Mouse (Mus musculus): ENCODE results near the gene 9130213A22Rik. TPM values are rescaled to one million over a fixed set of nuclear protein-coding genes. Genes with fewer than 3 reads are reported as not detected.
A peak's percentile ranks its signal among the peaks of the same experiment; 100 is the strongest.

Gene 9130213A22Rik
- not detected in 3 replicates for total RNA-seq (2017)

GRCm38 (mm10) chr11:69122336-69122951 lies at the start of gene 9130213A22Rik:
Gene 9130213A22Rik, minus strand, starts transcription at chr11:69122589.
- 0 out of 2 replicates have a peak, but pooled peaks have one; percentile 14 for ATAC-seq (replicated peaks; ENCODE audit: insufficient number of reproducible peaks, low FRiP score, low TSS enrichment, poor library complexity, severe bottlenecking)

DNA sequence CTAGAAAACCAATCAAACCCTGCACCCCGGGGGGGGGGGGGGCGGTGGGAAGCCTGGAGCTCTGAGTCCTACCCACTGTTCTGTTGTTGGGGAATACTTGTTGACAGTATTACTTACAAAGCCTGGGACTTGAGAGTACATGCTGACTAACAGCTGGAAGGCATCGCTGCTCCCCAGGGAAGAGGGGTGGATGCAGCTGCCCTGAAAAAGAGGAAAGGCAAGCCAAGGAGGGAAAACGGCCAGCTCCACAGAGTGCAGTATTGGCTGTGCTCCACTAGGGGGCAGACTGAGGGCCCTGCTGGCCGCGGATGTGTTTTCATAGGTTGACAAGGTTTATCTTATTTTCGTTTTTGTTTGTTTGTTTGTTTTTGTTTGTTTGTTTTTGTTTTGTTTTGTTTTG lies 49.2 kb upstream of the 9130213A22Rik start:
- ATAC-seq (replicated peaks; ENCODE audit: insufficient number of reproducible peaks, low FRiP score, low TSS enrichment, poor library complexity, severe bottlenecking), result 0 out of 2 replicates have a peak, but pooled peaks have one; percentile 54

DNA sequence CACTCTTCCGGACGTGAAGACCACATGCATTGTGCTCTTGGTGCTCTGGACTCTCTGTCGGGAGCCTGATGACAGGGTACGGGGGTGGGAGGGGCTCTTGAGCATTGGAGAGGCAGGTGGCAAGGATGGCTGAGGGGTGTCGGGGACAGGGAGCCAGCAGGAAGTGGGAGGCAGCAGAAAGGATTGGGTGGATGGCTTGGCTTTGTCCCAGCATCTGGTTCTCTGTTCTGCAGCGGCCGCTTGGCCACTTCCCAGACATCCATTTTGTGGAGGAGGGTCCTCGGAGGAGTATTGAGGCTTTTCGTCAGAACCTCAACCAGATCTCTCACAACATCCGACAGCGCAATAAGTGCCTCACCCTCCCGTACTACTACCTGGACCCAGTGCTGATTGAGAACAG lies 46.9 kb upstream of the 9130213A22Rik start:
- no peak for ATAC-seq (replicated peaks; ENCODE audit: insufficient number of reproducible peaks, low FRiP score, low TSS enrichment, poor library complexity, severe bottlenecking)

GRCm38 (mm10) chr11:69156800-69157199 lies 34.4 kb upstream of the 9130213A22Rik start, which contains the start of gene Alox12b:
Gene Alox12b, plus strand, starts transcription at chr11:69156989.
- no peak for ATAC-seq (replicated peaks; ENCODE audit: insufficient number of reproducible peaks, low FRiP score, low TSS enrichment, poor library complexity, severe bottlenecking)

DNA sequence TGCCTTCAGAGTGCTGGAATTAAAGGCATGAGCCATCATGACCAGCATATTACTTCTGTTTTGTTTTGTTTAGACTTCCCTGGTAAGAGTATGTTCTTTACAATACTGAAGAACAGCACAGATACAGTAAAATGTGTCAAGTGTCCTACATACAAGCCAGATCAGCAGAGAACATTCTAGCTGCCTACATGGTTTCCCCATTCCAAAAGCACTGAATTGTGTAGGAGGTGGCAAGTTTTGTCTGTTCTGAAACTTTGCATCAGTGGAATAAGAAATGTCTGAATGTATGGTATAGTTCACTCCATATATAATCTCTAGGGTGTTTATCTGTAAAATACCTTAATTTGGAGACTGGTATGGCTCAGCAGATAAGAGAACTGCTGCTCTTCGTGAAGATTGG lies 33.0 kb upstream of the 9130213A22Rik start:
- ATAC-seq (replicated peaks; ENCODE audit: insufficient number of reproducible peaks, low FRiP score, low TSS enrichment, poor library complexity, severe bottlenecking), result no peak

- no peak for ATAC-seq (replicated peaks; ENCODE audit: insufficient number of reproducible peaks, low FRiP score, low TSS enrichment, poor library complexity, severe bottlenecking)
Measured at GRCm38 (mm10) chr11:69153831-69154230, 31.4 kb upstream of the 9130213A22Rik start.

DNA sequence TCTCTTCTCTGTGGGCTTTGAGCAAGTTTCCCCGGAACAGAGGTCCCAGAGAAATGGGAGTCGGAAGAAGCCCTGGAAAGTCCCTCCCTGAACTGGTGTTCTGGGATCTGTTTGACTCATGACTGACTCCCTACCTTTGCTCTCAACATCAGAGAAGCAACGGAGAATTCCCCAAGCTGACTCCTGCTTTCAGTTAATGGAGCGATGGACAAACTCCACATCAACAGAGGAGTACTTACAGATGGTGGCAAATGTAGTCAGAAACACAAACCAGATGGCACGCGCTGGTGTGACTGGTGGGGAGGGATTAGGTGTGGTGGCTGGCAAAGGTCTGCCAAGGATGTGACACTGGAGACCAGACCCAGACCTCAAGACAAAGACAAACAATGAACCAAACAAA lies 28.6 kb upstream of the 9130213A22Rik start:
- ATAC-seq (replicated peaks; ENCODE audit: insufficient number of reproducible peaks, low FRiP score, low TSS enrichment, poor library complexity, severe bottlenecking), result no peak

DNA sequence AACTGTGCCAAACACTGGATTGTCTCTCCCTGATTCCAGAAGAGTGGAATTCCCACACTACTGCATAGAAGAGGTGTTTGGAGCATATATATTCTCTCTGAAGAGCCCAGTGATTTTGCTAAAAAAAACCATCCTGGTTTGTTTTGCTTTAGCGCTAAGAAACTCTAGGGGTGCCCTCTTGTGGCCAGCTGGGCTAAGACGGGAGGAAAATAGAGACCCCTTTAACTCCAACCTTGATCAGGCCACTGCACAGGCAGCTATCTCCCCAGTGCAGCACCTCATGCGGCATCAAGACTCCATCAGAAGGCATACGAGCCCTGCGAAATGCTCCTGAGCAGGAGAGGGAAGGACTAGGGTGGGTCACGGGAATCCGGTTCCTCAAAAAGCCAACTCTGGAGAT lies 28.1 kb upstream of the 9130213A22Rik start:
- no peak for ATAC-seq (replicated peaks; ENCODE audit: insufficient number of reproducible peaks, low FRiP score, low TSS enrichment, poor library complexity, severe bottlenecking)

DNA sequence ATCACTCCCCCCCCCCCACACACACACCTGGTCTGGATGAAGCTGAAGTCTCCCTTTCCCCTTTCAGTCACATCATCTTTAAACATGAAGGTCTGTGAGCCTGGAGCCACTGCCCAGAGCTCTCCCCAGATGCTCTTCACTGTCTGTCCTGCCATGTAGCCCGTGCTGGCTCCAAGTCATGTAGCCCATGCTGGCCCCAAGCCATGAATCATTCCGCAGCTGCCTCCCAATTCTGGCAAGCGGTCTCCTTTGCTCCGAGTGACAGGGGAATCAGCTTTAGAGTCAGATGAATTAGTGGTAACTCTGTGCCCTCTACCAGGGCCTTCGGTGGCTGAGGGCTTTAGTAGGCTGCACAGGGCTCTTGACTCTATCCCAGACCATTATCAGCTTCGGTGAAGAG lies 27.3 kb upstream of the 9130213A22Rik start:
- ATAC-seq (replicated peaks; ENCODE audit: insufficient number of reproducible peaks, low FRiP score, low TSS enrichment, poor library complexity, severe bottlenecking), result no peak

DNA sequence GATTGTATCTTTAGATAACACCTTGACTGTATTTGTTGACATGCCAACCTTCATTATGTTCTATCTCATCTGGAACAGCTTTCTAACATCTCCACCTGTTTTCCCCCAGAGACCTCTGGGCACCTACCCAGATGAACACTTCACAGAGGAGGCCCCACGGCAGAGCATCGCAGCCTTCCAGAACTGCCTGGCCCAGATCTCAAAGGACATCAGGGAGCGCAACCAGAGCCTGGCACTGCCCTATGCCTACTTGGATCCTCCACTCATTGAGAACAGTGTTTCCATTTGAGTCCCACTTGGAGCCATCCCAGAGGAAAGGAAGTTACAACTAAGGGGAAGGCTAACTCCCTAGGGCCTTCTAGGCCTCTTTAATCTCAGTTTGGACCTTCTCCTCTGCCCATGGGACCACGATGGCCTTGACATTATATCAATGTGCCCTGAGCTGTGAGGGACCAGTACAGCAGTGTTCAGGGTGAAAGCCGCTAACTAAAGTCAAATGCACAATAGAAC lies 26.1 kb upstream of the 9130213A22Rik start:
- ATAC-seq (replicated peaks; ENCODE audit: insufficient number of reproducible peaks, low FRiP score, low TSS enrichment, poor library complexity, severe bottlenecking), result no peak

- ATAC-seq (replicated peaks; ENCODE audit: insufficient number of reproducible peaks, low FRiP score, low TSS enrichment, poor library complexity, severe bottlenecking), result no peak
Measured at GRCm38 (mm10) chr11:69147546-69147945, 25.2 kb upstream of the 9130213A22Rik start.

GRCm38 (mm10) chr11:69135361-69135760 lies 13.0 kb upstream of the 9130213A22Rik start:
- ATAC-seq (replicated peaks; ENCODE audit: insufficient number of reproducible peaks, low FRiP score, low TSS enrichment, poor library complexity, severe bottlenecking), result no peak

DNA sequence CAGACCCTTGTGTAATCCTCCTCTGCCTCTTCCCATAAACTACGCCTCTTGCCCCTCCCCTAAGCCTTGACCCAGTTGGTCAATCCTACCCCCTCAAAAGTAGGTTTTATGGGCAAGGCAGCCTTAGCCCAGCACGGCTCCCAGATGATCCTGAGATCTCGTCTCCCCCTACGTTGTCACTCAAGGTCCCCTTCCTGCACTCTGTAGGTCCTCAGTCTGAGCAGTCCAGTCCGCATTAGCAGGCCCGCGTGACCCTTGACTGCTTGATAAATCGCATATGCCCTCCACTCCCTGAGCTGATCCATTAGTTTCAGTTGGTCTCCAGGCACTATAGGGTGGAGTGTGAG lies 12.2 kb upstream of the 9130213A22Rik start:
- ATAC-seq (replicated peaks; ENCODE audit: insufficient number of reproducible peaks, low FRiP score, low TSS enrichment, poor library complexity, severe bottlenecking), result no peak; the same call in 1 of the 2 replicates

- ATAC-seq (replicated peaks; ENCODE audit: insufficient number of reproducible peaks, low FRiP score, low TSS enrichment, poor library complexity, severe bottlenecking), result peak; percentile 72
Measured at GRCm38 (mm10) chr11:69133923-69134621, 11.7 kb upstream of the 9130213A22Rik start.

DNA sequence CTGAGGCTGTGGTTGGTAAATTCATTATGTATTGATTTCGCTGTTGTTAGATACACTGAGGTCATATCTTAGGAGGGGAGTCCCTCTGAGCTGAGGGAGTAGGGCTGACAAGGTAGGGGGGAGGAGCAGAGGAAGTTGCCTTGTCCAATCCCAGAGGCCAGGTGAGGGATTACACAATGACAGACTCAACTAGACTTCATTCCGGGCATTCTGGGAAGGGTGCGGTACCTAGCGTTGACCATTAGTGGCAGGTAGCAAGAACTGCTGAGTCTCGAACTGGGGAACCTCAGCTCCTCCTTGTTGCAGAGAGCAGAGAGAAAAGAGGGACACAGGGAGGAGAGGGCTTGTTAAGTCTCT lies 11.2 kb upstream of the 9130213A22Rik start:
- ATAC-seq (replicated peaks; ENCODE audit: insufficient number of reproducible peaks, low FRiP score, low TSS enrichment, poor library complexity, severe bottlenecking), result no peak

- ATAC-seq (replicated peaks; ENCODE audit: insufficient number of reproducible peaks, low FRiP score, low TSS enrichment, poor library complexity, severe bottlenecking), result no peak
Measured at GRCm38 (mm10) chr11:69128426-69129122, 6.2 kb upstream of the 9130213A22Rik start.

DNA sequence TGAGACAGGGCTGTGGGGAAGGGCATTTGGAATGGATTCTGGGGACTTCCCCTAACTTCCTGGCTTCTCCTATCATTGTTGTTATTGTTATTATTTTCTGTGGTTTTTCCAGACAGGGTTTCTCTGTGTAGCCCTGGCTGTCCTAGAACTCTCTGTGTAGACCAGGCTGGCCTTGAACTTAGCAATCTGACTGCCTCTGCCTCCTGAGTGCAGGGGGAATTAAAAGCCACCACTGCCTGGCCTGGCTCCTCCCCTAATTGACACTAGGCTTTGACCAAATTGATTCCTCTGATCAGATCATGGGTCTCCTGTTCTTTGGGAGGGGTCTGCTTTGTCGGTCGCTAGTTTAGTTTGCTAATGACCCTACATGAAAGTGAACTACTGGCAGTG lies 4.3 kb upstream of the 9130213A22Rik start:
- no peak for ATAC-seq (replicated peaks; ENCODE audit: insufficient number of reproducible peaks, low FRiP score, low TSS enrichment, poor library complexity, severe bottlenecking)

DNA sequence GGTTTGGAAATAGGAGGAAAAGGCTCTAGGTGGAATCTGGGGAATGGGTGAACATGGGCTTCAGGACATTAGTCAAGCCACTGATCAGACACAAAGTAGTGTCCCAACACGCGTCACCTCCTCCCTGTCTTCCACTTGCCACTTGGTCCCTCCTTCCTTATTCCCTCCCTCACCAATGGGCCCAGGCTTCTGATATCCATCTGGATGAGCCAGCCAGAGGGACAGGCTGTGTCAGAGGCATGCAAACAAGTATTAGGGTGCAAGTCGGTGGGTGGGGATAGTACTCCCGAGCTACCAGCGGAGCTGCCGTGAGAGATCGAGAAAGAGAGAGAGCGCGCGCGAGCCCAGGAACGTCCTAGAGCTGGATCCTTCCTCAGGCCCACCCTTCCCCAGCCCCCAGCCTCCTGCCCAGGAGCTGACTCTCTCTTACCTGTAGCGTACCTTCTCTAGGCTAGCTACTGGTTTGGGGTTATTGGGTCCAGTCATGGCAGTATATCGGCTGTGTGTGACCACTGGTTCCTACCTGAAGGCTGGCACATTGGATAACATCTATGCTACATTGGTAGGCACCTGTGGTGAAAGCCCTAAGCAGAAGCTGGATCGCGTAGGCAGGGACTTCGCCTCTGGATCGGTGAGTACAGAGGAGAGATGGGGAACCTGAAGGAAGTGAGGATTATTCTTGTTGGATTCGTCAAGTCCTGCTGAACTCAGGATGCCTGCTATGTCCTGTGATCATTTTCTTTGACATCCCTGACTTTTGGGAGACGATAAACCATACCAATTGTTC lies 3.7 kb upstream of the 9130213A22Rik start:
- ATAC-seq (replicated peaks; ENCODE audit: insufficient number of reproducible peaks, low FRiP score, low TSS enrichment, poor library complexity, severe bottlenecking), result no peak

DNA sequence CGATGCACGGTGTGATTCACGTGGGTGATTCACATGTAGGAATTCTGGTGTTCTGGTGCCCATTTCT lies 3.3 kb upstream of the 9130213A22Rik start, which contains the start of gene Aloxe3:
Gene Aloxe3 (plus strand): TSS at position 45 of the 67 bp plus-strand sequence.
- ATAC-seq (replicated peaks; ENCODE audit: insufficient number of reproducible peaks, low FRiP score, low TSS enrichment, poor library complexity, severe bottlenecking), result no peak
